8 mouse cellular contexts compared by ENCODE assay signal in the genomic region with DNA sequence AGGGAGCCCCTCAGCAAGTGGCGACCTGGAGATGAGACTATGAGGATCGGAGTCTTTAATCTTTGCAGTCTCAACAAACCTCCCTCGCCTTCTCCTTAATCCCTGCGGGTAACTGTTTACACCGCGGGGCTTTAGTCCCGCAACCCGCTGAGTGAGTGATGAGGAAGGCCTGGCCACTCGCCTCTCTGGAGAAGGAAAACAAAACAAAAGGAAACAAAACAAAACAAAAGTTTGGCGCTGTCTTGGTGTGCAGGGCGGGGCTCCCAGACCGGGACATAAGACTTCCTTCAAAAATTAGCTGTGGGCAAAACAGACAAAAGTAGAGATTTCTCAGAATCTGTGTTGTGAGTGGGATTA. TPM values are rescaled to one million over a fixed set of nuclear protein-coding genes. Genes with fewer than 3 reads are reported as not detected.
DNase-seq lines count a peak whose midpoint lies in the region; ATAC-seq lines count a peak whose summit lies in the region.

No protein-coding gene starts in this region.

- H3K27ac ChIP-seq in kidney, embryonic 16.5 days (ENCODE audit: low read length): no peak overlapping the region
- H3K27ac ChIP-seq in forebrain, embryonic 16.5 days (ENCODE audit: low read length): no peak overlapping the region
- H3K27ac ChIP-seq in liver, embryonic 15.5 days (replicated peaks): no peak overlapping the region
- peak overlapping the region; percentile 38; the same call in 1 of the 2 replicates for H3K27ac ChIP-seq in stomach, embryonic 16.5 days (ENCODE audit: low read length)

- WGBS in kidney, embryonic 16.5 days: 14% methylated on average over 12 of the region's 12 CpGs
- 13% methylated on average over 12 of the region's 12 CpGs for whole genome bisulfite sequencing in forebrain, embryonic 16.5 days
- WGBS in liver, embryonic 15.5 days (ENCODE audit: insufficient replicate concordance): 17% methylated on average over 12 of the region's 12 CpGs
- WGBS in stomach, embryonic 16.5 days: 6% methylated on average over 12 of the region's 12 CpGs

- H3K4me1 ChIP-seq in kidney, embryonic 16.5 days (ENCODE audit: insufficient read depth, low read length): no peaks in the 10 kb centered on the region
- H3K4me1 ChIP-seq in forebrain, embryonic 16.5 days (replicated peaks; ENCODE audit: control insufficient read depth, insufficient read depth, low read length): no peaks in the 10 kb centered on the region
- no peaks in the 10 kb centered on the region; the same call in 1 of the 2 replicates for H3K4me1 ChIP-seq in liver, embryonic 15.5 days (replicated peaks)
- no peaks in the 10 kb centered on the region for H3K4me1 ChIP-seq in stomach, embryonic 16.5 days (ENCODE audit: control insufficient read depth, insufficient read depth, low read length)

- DNase-seq in kidney, postnatal 14 days: no peak
- DNase-seq in adipocyte (ENCODE audit: low spot score): peak; percentile 45
- DNase-seq in urinary bladder, adult 2 months (ENCODE audit: low spot score): no peak
- no peak for DNase-seq in embryo, embryonic 9.5 days (ENCODE audit: extremely low spot score)

- no peaks in the 10 kb centered on the region for H3K9me3 ChIP-seq in kidney, embryonic 16.5 days (ENCODE audit: low read length)
- H3K9me3 ChIP-seq in forebrain, embryonic 16.5 days (ENCODE audit: control insufficient read depth, low read length): no peaks in the 10 kb centered on the region
- no peaks in the 10 kb centered on the region for H3K9me3 ChIP-seq in liver, embryonic 15.5 days (replicated peaks)
- H3K9me3 ChIP-seq in stomach, embryonic 16.5 days (replicated peaks; ENCODE audit: control insufficient read depth, low read length): no peaks in the 10 kb centered on the region

- H3K4me2 ChIP-seq in kidney, embryonic 16.5 days (replicated peaks; ENCODE audit: low read depth, low read length): peak overlapping the region; percentile 51
- H3K4me2 ChIP-seq in forebrain, embryonic 16.5 days (ENCODE audit: low read length): peak overlapping the region; percentile 49
- peak overlapping the region; percentile 46 for H3K4me2 ChIP-seq in liver, embryonic 15.5 days
- peak overlapping the region; percentile 55 for H3K4me2 ChIP-seq in stomach, embryonic 16.5 days (ENCODE audit: low read depth, low read length)

- no peaks in the 10 kb centered on the region for H3K27me3 ChIP-seq in kidney, embryonic 16.5 days (ENCODE audit: insufficient read depth, low read length)
- H3K27me3 ChIP-seq in forebrain, embryonic 16.5 days (replicated peaks; ENCODE audit: control insufficient read depth, insufficient read depth, low read length): no peaks in the 10 kb centered on the region
- no peaks in the 10 kb centered on the region for H3K27me3 ChIP-seq in liver, embryonic 15.5 days
- H3K27me3 ChIP-seq in stomach, embryonic 16.5 days (ENCODE audit: control insufficient read depth, insufficient read depth, low read length): no peaks in the 10 kb centered on the region

- peak overlapping the region; percentile 64 for H3K4me3 ChIP-seq in kidney, embryonic 16.5 days (ENCODE audit: low read length)
- H3K4me3 ChIP-seq in forebrain, embryonic 16.5 days (replicated peaks; ENCODE audit: low read length): peak overlapping the region; percentile 53
- H3K4me3 ChIP-seq in liver, embryonic 15.5 days (replicated peaks): peak overlapping the region; percentile 66
- peak overlapping the region; percentile 62 for H3K4me3 ChIP-seq in stomach, embryonic 16.5 days (replicated peaks; ENCODE audit: low read length)

- peak; percentile 69; the same call in 1 of the 2 replicates for ATAC-seq in kidney, embryonic 16.5 days (ENCODE audit: low FRiP score, low TSS enrichment)
- ATAC-seq in forebrain, embryonic 16.5 days: peak; percentile 72
- peak; percentile 70 for ATAC-seq in liver, embryonic 15.5 days (ENCODE audit: insufficient read depth)
- peak; percentile 10; the same call in 1 of the 2 replicates for ATAC-seq in stomach, embryonic 16.5 days (ENCODE audit: insufficient read depth, low FRiP score)

- H3K36me3 ChIP-seq in kidney, embryonic 16.5 days (ENCODE audit: insufficient read depth, low read length): no peaks in the 10 kb centered on the region
- no peaks in the 10 kb centered on the region for H3K36me3 ChIP-seq in forebrain, embryonic 16.5 days (ENCODE audit: control insufficient read depth, insufficient read depth)
- H3K36me3 ChIP-seq in liver, embryonic 15.5 days (replicated peaks): no peaks in the 10 kb centered on the region
- no peaks in the 10 kb centered on the region for H3K36me3 ChIP-seq in stomach, embryonic 16.5 days (ENCODE audit: control insufficient read depth, insufficient read depth, low read length)

- H3K9ac ChIP-seq in kidney, embryonic 16.5 days (replicated peaks; ENCODE audit: low read length): peak overlapping the region; percentile 81
- peak overlapping the region; percentile 52 for H3K9ac ChIP-seq in forebrain, embryonic 16.5 days (replicated peaks; ENCODE audit: low read depth, low read length)
- peak overlapping the region; percentile 58 for H3K9ac ChIP-seq in liver, embryonic 15.5 days
- H3K9ac ChIP-seq in stomach, embryonic 16.5 days (ENCODE audit: low read length): peak overlapping the region; percentile 78

RNA-seq across cellular contexts. Expression of a gene that starts 0.4 kb away (rescaled TPM):
- polyA plus RNA-seq in kidney, embryonic 16.5 days (2015; fragmentation: Nextera tagmentation; extraction: Ambion mirVana): 59.8 and 63.6 TPM in 2 replicates
- 17.3 and 23.6 TPM in 2 replicates for polyA plus RNA-seq in forebrain, embryonic 16.5 days (2015; fragmentation: Nextera tagmentation; extraction: Ambion mirVana)
- 21.6 and 21.8 TPM in 2 replicates for polyA plus RNA-seq in liver, embryonic 15.5 days (2015; fragmentation: Nextera tagmentation; extraction: Ambion mirVana)
- polyA plus RNA-seq in stomach, embryonic 16.5 days (2015; fragmentation: Nextera tagmentation; extraction: Ambion mirVana): 47.0 and 49.1 TPM in 2 replicates
- 16.7 and 16.9 TPM in 2 replicates for polyA plus RNA-seq in urinary bladder, adult 2 months (2012; rRNA removed)

Comparison
In these comparisons a context has a peak if more than half of its experiments do, and no peak if none do; other contexts are left out.
1. ATAC-seq: peak in every context shown above with its lines; median percentile 72 in forebrain, embryonic 16.5 days; 70 in liver, embryonic 15.5 days; 69 in kidney, embryonic 16.5 days; 10 in stomach, embryonic 16.5 days.